Mouse (Mus musculus): ENCODE measurements around the gene Tmem161b.

GRCm38 (mm10) chr13:84223018-84223417 lies 922 bp downstream of the Tmem161b start:
- no peak for TF ChIP-seq CTCF (IDR thresholded peaks at IDR 0.05)
- no peak for TF ChIP-seq EP300 (IDR thresholded peaks at IDR 0.05)
